Mouse (Mus musculus): ENCODE measurements around the gene Gprc5c. TPM values are rescaled to one million over a fixed set of nuclear protein-coding genes. Genes with fewer than 3 reads are reported as not detected.

The Gprc5c gene
- total RNA-seq (2023) = 0.19 to 1.4 TPM (median 0.21 TPM) in 3 of 4 replicates, not detected in the other

DNA sequence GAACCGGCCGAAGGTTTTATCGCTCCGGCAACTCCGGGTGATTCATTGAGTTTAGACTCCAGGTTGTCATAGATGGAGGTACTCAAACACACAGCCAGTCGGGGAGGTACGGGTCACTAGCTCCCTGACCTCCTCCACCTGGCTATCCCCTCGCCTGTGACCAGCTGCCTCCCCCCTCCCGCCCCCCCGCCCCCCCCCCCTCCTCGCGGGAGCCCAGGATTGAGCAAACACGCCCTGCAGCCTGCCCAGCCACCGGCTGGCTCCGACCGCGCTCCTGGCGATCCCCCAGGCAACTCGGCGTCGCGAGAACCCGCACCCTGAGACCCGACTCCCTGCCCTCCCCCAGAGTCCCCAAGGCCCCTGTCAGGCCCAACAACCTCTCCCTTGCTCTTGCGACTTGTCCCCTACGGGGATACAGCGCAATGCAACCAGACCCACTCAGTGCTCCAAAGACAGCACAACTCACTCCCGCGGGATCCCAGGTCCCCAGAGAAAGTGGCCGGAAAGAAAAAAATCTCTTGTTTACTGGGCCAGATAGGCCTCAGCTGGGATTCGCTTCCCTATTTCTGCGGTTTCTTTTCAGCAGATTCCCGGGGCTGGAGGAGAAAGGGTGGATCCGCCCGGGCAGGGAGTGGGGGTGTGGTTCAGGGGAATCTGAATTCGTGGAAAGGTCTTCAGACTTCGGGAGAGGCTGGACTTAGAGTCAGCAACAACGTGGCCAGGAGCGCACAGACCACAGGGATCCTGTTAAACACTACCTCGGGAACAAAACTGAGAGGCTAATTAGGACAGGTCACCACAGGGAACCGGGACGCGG, at the start of gene Gprc5c:
Gprc5c (plus strand) TSS at position 701 of the 817 bp plus-strand sequence.

DNA sequence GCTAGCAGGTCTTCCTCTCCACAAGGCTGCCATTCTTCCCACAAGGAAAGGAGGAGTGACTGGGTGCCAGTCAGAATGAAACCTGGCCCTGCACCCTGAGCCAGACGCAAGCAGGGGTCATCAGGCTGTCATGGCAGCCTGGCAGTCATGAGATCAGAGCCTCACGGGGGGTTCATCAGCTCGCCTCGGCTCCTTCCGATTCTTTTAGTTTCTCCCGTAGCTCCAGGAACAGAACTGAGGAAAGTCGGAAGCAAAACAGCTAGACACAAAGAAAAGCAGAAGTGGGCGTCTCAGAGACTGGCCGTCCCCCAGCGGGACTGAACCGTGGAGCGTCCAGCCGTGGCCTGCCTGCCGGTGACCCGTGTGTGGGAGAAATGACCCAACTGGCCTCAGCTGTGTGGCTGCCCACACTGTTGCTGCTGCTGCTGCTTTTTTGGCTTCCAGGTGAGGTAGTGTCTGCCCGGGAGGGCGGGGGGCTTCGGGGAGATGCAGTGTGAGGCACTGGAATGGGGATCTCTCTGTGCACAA, 39.1 kb downstream of the Gprc5c start, which contains the start of gene Cd300a:
Cd300a (plus strand) TSS at position 51 of the 528 bp plus-strand sequence.

Other genes starting within 250 kb of the Gprc5c start
- 2,009 to 2,242 TPM (median 2,147 TPM) in 4 replicates for gene Rpl38, start 182.6 kb upstream of the Gprc5c start, total RNA-seq (2023)
- gene Ttyh2, start 175.7 kb upstream of the Gprc5c start, total RNA-seq (2023) = 2.2 to 4.9 TPM (median 3.2 TPM) in 4 replicates
- gene Dnaic2, start 123.7 kb upstream of the Gprc5c start, total RNA-seq (2023) = 0.95 TPM in 1 of 4 replicates, not detected in the others
- gene Kif19a, start 85.8 kb upstream of the Gprc5c start, total RNA-seq (2023) = 4.1 to 5.1 TPM (median 5.0 TPM) in 4 replicates
- gene Btbd17, start 55.2 kb upstream of the Gprc5c start, total RNA-seq (2023) = not detected in 4 replicates
- not detected in 4 replicates for gene Gpr142, start 52.2 kb upstream of the Gprc5c start, total RNA-seq (2023)
- 0.63 to 0.91 TPM (median 0.76 TPM) in 4 replicates for gene Cd300a, start 38.9 kb downstream of the Gprc5c start, total RNA-seq (2023)
- not detected in 4 replicates for gene Cd300lb, start 83.2 kb downstream of the Gprc5c start, total RNA-seq (2023)
- not detected in 4 replicates for gene Cd300c, start 118.0 kb downstream of the Gprc5c start, total RNA-seq (2023)
- gene Cd300ld, start 138.8 kb downstream of the Gprc5c start, total RNA-seq (2023) = 0.36 to 0.66 TPM (median 0.46 TPM) in 4 replicates
- gene Cd300c2, start 150.7 kb downstream of the Gprc5c start, total RNA-seq (2023) = 0.66 to 1.5 TPM (median 1.0 TPM) in 4 replicates
- gene Cd300ld2, start 165.0 kb downstream of the Gprc5c start, total RNA-seq (2023) = not detected in 4 replicates
- gene Cd300ld4, start 175.9 kb downstream of the Gprc5c start, total RNA-seq (2023) = not detected in 4 replicates
- gene Cd300ld5, start 186.6 kb downstream of the Gprc5c start, total RNA-seq (2023) = not detected in 4 replicates
- gene Cd300ld3, start 197.3 kb downstream of the Gprc5c start, total RNA-seq (2023) = 1.2 TPM in 1 of 4 replicates, not detected in the others
- 0.37 to 0.78 TPM (median 0.63 TPM) in 4 replicates for gene Cd300e, start 211.0 kb downstream of the Gprc5c start, total RNA-seq (2023)
- gene Rab37, start 240.3 kb downstream of the Gprc5c start, total RNA-seq (2023) = 4.9 to 8.0 TPM (median 7.2 TPM) in 4 replicates

All from B cell, adult 62 days (primary cell).